Mouse (Mus musculus) forebrain, embryonic 13.5 days (tissue): ENCODE results near the gene 2310061I04Rik. TPM values are rescaled to one million over a fixed set of nuclear protein-coding genes. Genes with fewer than 3 reads are reported as not detected.

Experiments used
- ATAC-seq: fragments of 200-750 bp; cut with Nextera tagmentation; 2 replicates; pipeline ENCODE4 v1.8.0; 2017
- H3K27ac ChIP-seq: fragments of 300-500 bp; sonication (generic); 2 replicates; pipeline ENCODE4 v1.5.1; 2015; ENCODE audit warnings: inconsistent platforms, mild to moderate bottlenecking, moderate library complexity
- H3K27me3 ChIP-seq: fragments of 300-500 bp; sonication (generic); 2 replicates; pipeline ENCODE4 v1.6.1; 2015; ENCODE audit warnings: mild to moderate bottlenecking, inconsistent platforms
- H3K36me3 ChIP-seq: fragments of 300-500 bp; sonication (generic); 2 replicates; pipeline ENCODE4 v1.6.1; 2015; ENCODE audit warnings: mild to moderate bottlenecking, inconsistent platforms; ENCODE audit not compliant: poor library complexity, severe bottlenecking
- H3K4me1 ChIP-seq: fragments of 300-500 bp; sonication (generic); 2 replicates; pipeline ENCODE4 v1.6.1; 2015; ENCODE audit warnings: inconsistent platforms
- H3K4me2 ChIP-seq: fragments of 300-500 bp; sonication (generic); 2 replicates; pipeline ENCODE4 v1.6.1; 2015; ENCODE audit warnings: inconsistent platforms, mild to moderate bottlenecking, moderate library complexity
- H3K4me3 ChIP-seq: fragments of 300-500 bp; sonication (generic); 2 replicates; pipeline ENCODE4 v1.5.1; 2015; ENCODE audit warnings: mild to moderate bottlenecking, inconsistent platforms
- H3K9ac ChIP-seq: fragments of 300-500 bp; sonication (generic); 2 replicates; pipeline ENCODE4 v1.6.1; 2015; ENCODE audit warnings: mild to moderate bottlenecking, inconsistent platforms
- H3K9me3 ChIP-seq: fragments of 300-500 bp; sonication (generic); replicated peaks from 2 replicates; pipeline ENCODE4 v1.6.1; 2016; ENCODE audit warnings: inconsistent platforms
- WGBS: fragments of 180-500 bp; shearing (Covaris S2); methylation state at CpG from one replicate; pipeline ENCODE4 v1.1.7; 2015; 5-methylcytosine and 5-hydroxymethylcytosine counted together
- polyA plus RNA-seq: library from polyadenylated mRNA; unstranded; fragments of >200 nt; fragmentation: Nextera tagmentation; extraction: Ambion mirVana; gene quantifications from 2 replicates; pipeline ENCODE4 v1.2.1, GENCODE M21; 2015

Gene 2310061I04Rik
- polyA plus RNA-seq, 1 experiment from 2014 or later = 31.6 TPM

DNA sequence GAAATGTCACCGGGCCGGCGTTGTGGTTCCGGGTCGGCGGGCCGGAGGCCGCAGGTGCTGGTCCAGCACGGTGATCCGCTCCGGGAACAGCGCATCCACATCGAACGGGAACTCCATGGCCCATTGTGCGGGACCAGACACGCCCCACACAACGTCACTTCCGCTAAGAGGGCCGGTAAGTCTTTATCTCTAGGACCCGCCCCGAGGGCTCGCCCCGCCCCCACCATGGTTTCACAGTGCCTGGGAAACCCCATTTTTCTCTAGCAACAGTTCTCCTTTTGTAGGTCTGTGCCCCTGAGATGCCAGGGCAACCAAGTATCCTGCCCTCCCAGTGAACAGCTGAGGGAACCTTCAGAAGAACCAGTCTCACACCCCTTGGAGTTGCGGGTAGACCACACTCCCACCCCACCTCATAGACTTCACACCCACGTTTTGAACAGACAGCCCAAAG is 12.7 kb upstream of the 2310061I04Rik start, which contains the start of gene Atat1:
Gene Atat1 (minus strand): TSS at position 157 of the 451 bp plus-strand sequence.
- H3K27me3 ChIP-seq = no peaks in the 10 kb centered on the region
- ATAC-seq = peak; percentile 94
- H3K4me2 ChIP-seq = peak within 1 kb of the TSS; percentile 95
- H3K27ac ChIP-seq = peak within 1 kb of the TSS; percentile 85
- peaks cover 25% of the 10 kb centered on the region for H3K4me1 ChIP-seq
- H3K9ac ChIP-seq = peak within 1 kb of the TSS; percentile 85
- WGBS = 3% methylated on average over 24 of the region's 25 CpGs
- H3K4me3 ChIP-seq = peak within 1 kb of the TSS; percentile 74
- peaks cover 68% of the 10 kb centered on the region for H3K36me3 ChIP-seq
- H3K9me3 ChIP-seq = no peaks in the 10 kb centered on the region

DNA sequence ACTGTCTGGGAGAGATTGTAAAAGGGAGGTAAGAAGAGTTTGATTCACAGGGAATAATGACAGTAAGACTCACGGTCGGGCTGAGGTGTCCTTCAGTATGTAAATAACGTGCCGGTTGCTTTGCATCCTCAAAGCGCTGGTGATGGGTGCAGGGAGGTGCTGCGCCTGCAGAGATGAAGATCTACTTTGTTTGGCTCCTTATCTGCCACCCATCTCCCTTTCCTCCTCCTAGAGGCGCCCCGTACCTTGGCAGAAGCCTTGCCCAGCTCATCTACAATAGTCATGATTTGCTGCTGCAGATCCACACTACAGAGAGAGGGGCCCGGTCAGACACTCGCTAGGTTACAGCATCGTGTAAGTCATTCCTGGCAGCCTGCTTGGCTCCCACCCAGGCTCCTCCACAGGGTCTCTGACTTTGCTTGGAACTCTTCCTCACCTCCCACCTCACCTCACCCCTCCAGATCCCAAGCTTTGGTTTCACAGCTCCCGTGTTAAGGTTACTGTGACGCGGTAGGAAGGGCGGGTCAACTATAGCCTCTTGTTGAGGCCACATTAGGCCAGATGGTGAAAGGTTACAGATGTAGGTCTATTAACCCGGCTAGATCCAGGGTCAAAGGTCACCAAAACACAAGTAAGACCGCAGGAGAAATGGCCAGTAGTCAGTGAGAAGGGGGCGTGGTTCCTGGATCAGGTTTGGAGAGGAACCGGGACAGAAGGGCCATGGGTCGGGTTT is 12.1 kb upstream of the 2310061I04Rik start:
- H3K36me3 ChIP-seq = peaks cover 72% of the 10 kb centered on the region
- 24% methylated on average over 20 of the region's 20 CpGs for WGBS
- peak overlapping the region; percentile 74 for H3K4me3 ChIP-seq
- peaks cover 25% of the 10 kb centered on the region for H3K4me1 ChIP-seq
- no peaks in the 10 kb centered on the region for H3K9me3 ChIP-seq
- peak overlapping the region; percentile 85 for H3K9ac ChIP-seq
- peak; percentile 34 for ATAC-seq
- peak overlapping the region; percentile 95 for H3K4me2 ChIP-seq
- peak overlapping the region; percentile 85 for H3K27ac ChIP-seq
- H3K27me3 ChIP-seq = no peaks in the 10 kb centered on the region

DNA sequence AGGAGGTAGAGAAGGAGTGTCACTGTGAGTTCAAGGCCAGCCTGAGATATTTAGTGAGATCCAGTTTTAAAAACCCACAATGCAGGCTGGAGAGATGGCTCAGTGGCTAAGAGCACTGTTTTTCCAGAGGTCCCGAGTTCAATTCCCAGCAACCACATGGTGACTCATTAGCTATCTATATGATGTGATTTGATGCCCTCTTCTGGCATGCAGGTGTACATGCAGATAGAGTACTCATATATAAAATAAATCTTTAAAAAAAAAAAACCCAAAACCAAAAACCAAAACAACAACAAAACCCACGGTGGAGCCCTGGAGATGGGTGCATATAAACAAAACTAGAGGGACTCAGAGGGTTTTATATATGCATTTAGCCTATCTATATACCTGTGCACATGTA is 10.4 kb upstream of the 2310061I04Rik start:
- ATAC-seq = no peak
- peaks cover 78% of the 10 kb centered on the region for H3K36me3 ChIP-seq
- H3K4me3 ChIP-seq = peak overlapping the region; percentile 13; the same call in 1 of the 2 replicates
- H3K4me1 ChIP-seq = peaks cover 25% of the 10 kb centered on the region
- peak overlapping the region; percentile 95 for H3K4me2 ChIP-seq
- H3K9ac ChIP-seq = 0 out of 2 replicates have a peak overlapping the region, but pooled peaks have one; percentile 85
- no peaks in the 10 kb centered on the region for H3K9me3 ChIP-seq
- no peak overlapping the region for H3K27ac ChIP-seq
- H3K27me3 ChIP-seq = no peaks in the 10 kb centered on the region
- 84% methylated on average over 2 of the region's 2 CpGs for WGBS

- H3K27me3 ChIP-seq = no peaks in the 10 kb centered on the region
- no peak overlapping the region for H3K4me2 ChIP-seq
- H3K9ac ChIP-seq = no peak overlapping the region
- no peaks in the 10 kb centered on the region for H3K9me3 ChIP-seq
- whole genome bisulfite sequencing = 98% methylated on average over 1 of the region's 1 CpGs
- peaks cover 25% of the 10 kb centered on the region for H3K4me1 ChIP-seq
- H3K36me3 ChIP-seq = peaks cover 80% of the 10 kb centered on the region
- ATAC-seq = no peak
- H3K27ac ChIP-seq = no peak overlapping the region
- no peak overlapping the region for H3K4me3 ChIP-seq
Measured at GRCm38 (mm10) chr17:35905587-35905986, 8.4 kb upstream of the 2310061I04Rik start.

GRCm38 (mm10) chr17:35903992-35904355 is 6.7 kb upstream of the 2310061I04Rik start:
- Histone ChIP-seq H3K4me3 (no peak overlapping the region), H3K4me1 (peaks cover 20% of the 10 kb centered on the region), H3K27ac (no peak overlapping the region), H3K27me3 (no peaks in the 10 kb centered on the region), H3K9ac (no peak overlapping the region), H3K36me3 (peaks cover 96% of the 10 kb centered on the region), H3K9me3 (no peaks in the 10 kb centered on the region), H3K4me2 (no peak overlapping the region)
- 82% methylated on average over 4 of the region's 4 CpGs for WGBS
- ATAC-seq = no peak

GRCm38 (mm10) chr17:35903343-35903991 is 6.2 kb upstream of the 2310061I04Rik start:
- H3K4me1 ChIP-seq = peaks cover 15% of the 10 kb centered on the region
- WGBS = 93% methylated on average over 9 of the region's 9 CpGs
- H3K4me2 ChIP-seq = no peak overlapping the region
- no peaks in the 10 kb centered on the region for H3K27me3 ChIP-seq
- H3K9ac ChIP-seq = no peak overlapping the region
- H3K27ac ChIP-seq = no peak overlapping the region
- peaks cover 97% of the 10 kb centered on the region for H3K36me3 ChIP-seq
- H3K4me3 ChIP-seq = no peak overlapping the region
- no peak for ATAC-seq
- H3K9me3 ChIP-seq = no peaks in the 10 kb centered on the region

- no peak for ATAC-seq
Measured at GRCm38 (mm10) chr17:35900636-35901035, 3.4 kb upstream of the 2310061I04Rik start.

GRCm38 (mm10) chr17:35897644-35898573 is 678 bp upstream of the 2310061I04Rik start:
- H3K9me3 ChIP-seq = no peaks in the 10 kb centered on the region
- H3K9ac ChIP-seq = peak overlapping the region; percentile 87
- WGBS = 45% methylated on average over 23 of the region's 23 CpGs
- H3K4me2 ChIP-seq = peak overlapping the region; percentile 99
- peaks cover 69% of the 10 kb centered on the region for H3K36me3 ChIP-seq
- no peaks in the 10 kb centered on the region for H3K27me3 ChIP-seq
- peaks cover 24% of the 10 kb centered on the region for H3K4me1 ChIP-seq
- H3K4me3 ChIP-seq = peak overlapping the region; percentile 77
- H3K27ac ChIP-seq = peak overlapping the region; percentile 48
- ATAC-seq = peak; percentile 46

More at GRCm38 (mm10) chr17:35900636-35901035, 3.4 kb upstream of the 2310061I04Rik start:
- no peak overlapping the region for H3K4me2 ChIP-seq
- H3K4me3 ChIP-seq = no peak overlapping the region
- peaks cover 77% of the 10 kb centered on the region for H3K36me3 ChIP-seq
- H3K9me3 ChIP-seq = no peaks in the 10 kb centered on the region
- peaks cover 21% of the 10 kb centered on the region for H3K4me1 ChIP-seq
- WGBS = 90% methylated on average over 3 of the region's 3 CpGs
- H3K9ac ChIP-seq = no peak overlapping the region
- no peak overlapping the region for H3K27ac ChIP-seq
- no peaks in the 10 kb centered on the region for H3K27me3 ChIP-seq

- 83% methylated on average over 14 of the region's 17 CpGs for WGBS
- Histone ChIP-seq H3K36me3 (peaks cover 99% of the 10 kb centered on the region), H3K9ac (no peak overlapping the region), H3K4me2 (no peak overlapping the region), H3K9me3 (no peaks in the 10 kb centered on the region), H3K4me1 (no peaks in the 10 kb centered on the region), H3K27ac (no peak overlapping the region), H3K27me3 (no peaks in the 10 kb centered on the region), H3K4me3 (no peak overlapping the region)
- no peak for ATAC-seq
Measured at GRCm38 (mm10) chr17:35887725-35888124, 9.5 kb downstream of the 2310061I04Rik start.

DNA sequence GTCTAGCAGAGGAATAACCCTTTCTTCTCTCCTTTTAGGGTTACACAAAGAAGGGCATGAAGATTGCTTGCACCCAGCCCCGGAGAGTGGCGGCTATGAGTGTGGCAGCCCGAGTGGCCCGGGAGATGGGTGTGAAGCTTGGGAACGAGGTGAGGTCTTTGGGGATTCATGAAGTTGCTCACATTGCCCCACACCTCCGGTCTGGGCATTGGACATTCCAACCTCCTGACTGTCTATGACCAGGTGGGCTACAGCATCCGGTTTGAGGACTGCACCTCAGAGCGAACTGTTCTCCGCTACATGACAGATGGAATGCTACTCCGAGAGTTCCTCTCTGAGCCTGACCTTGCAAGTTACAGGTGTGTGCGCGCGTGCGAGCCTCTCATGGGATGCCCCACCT is 13.5 kb downstream of the 2310061I04Rik start:
- 95% methylated on average over 14 of the region's 14 CpGs for WGBS
- ATAC-seq = no peak
- Histone ChIP-seq H3K4me3 (no peak overlapping the region), H3K9me3 (no peaks in the 10 kb centered on the region), H3K9ac (no peak overlapping the region), H3K4me2 (no peak overlapping the region), H3K27ac (no peak overlapping the region), H3K27me3 (no peaks in the 10 kb centered on the region), H3K4me1 (peaks cover 15% of the 10 kb centered on the region), H3K36me3 (peaks cover 76% of the 10 kb centered on the region)

- H3K9ac ChIP-seq = no peak overlapping the region
- no peaks in the 10 kb centered on the region for H3K9me3 ChIP-seq
- H3K4me3 ChIP-seq = no peak overlapping the region
- no peak overlapping the region for H3K4me2 ChIP-seq
- peaks cover 15% of the 10 kb centered on the region for H3K4me1 ChIP-seq
- 95% methylated on average over 17 of the region's 17 CpGs for WGBS
- H3K36me3 ChIP-seq = peaks cover 67% of the 10 kb centered on the region
- no peak for ATAC-seq
- H3K27me3 ChIP-seq = no peaks in the 10 kb centered on the region
- no peak overlapping the region for H3K27ac ChIP-seq
Measured at GRCm38 (mm10) chr17:35882924-35883323, 14.3 kb downstream of the 2310061I04Rik start.
